Mouse (Mus musculus) heart, embryonic 11.5 days (tissue): ENCODE data around the gene Stx2. TPM values are rescaled to one million over a fixed set of nuclear protein-coding genes. Genes with fewer than 3 reads are reported as not detected.

Experiments used
- ATAC-seq: fragments of 200-750 bp; cut with Nextera tagmentation; replicated peaks from 2 replicates; pipeline ENCODE4 v1.8.0; 2017; ENCODE audit warnings: moderate library complexity; ENCODE audit not compliant: insufficient number of reproducible peaks, low FRiP score, low TSS enrichment
- H3K27ac ChIP-seq: fragments of 300-500 bp; sonication (generic); 2 replicates; pipeline ENCODE4 v1.5.1; 2014; ENCODE audit warnings: mild to moderate bottlenecking, low read depth, low read length
- H3K27me3 ChIP-seq: fragments of 300-500 bp; sonication (generic); 2 replicates; pipeline ENCODE4 v1.6.1; 2014; ENCODE audit warnings: mild to moderate bottlenecking, low read length, mixed read lengths; ENCODE audit not compliant: control insufficient read depth, insufficient read depth
- H3K36me3 ChIP-seq: fragments of 300-500 bp; sonication (generic); 2 replicates; pipeline ENCODE4 v1.6.1; 2014; ENCODE audit warnings: mild to moderate bottlenecking, low read length, moderate library complexity, mixed read lengths; ENCODE audit not compliant: control insufficient read depth, insufficient read depth
- H3K4me1 ChIP-seq: fragments of 300-500 bp; sonication (generic); 2 replicates; pipeline ENCODE4 v1.6.1; 2014; ENCODE audit warnings: low read length; ENCODE audit not compliant: control insufficient read depth, insufficient read depth
- H3K4me2 ChIP-seq: fragments of 300-500 bp; sonication (generic); 2 replicates; pipeline ENCODE4 v1.6.1; 2014; ENCODE audit warnings: mild to moderate bottlenecking, moderate library complexity
- H3K4me3 ChIP-seq: fragments of 300-500 bp; sonication (generic); 2 replicates; pipeline ENCODE4 v1.5.1; 2014; ENCODE audit warnings: low read depth, low read length
- H3K9ac ChIP-seq: fragments of 300-500 bp; sonication (generic); 2 replicates; pipeline ENCODE4 v1.6.1; 2014; ENCODE audit warnings: mild to moderate bottlenecking, low read depth, low read length, moderate library complexity
- H3K9me3 ChIP-seq: fragments of 300-500 bp; sonication (generic); replicated peaks from 2 replicates; pipeline ENCODE4 v1.6.1; 2016; ENCODE audit warnings: low read length; ENCODE audit not compliant: control insufficient read depth
- WGBS: fragments of 180-500 bp; shearing (Covaris S2); extraction: QIAGEN DNeasy Blood & Tissue Kit; methylation state at CpG from one replicate; pipeline ENCODE4 v1.1.7; 2014; ENCODE audit not compliant: insufficient replicate concordance; 5-methylcytosine and 5-hydroxymethylcytosine counted together
- polyA plus RNA-seq: library from polyadenylated mRNA; unstranded; fragments of >200 nt; fragmentation: Nextera tagmentation; extraction: Ambion mirVana; gene quantifications from 2 replicates; pipeline ENCODE4 v1.2.1, GENCODE M21; 2014

Gene Stx2
- polyA plus RNA-seq, 1 experiment from 2014 or later, result 24.2 TPM

GRCm38 (mm10) chr5:129018782-129019489 lies 10.6 kb upstream of the Stx2 start:
- WGBS, result 73% methylated on average over 13 of the region's 13 CpGs
- Histone ChIP-seq H3K4me2 (peak overlapping the region; percentile 66), H3K27me3 (no peaks in the 10 kb centered on the region), H3K27ac (peak overlapping the region; percentile 99), H3K9ac (peak overlapping the region; percentile 82), H3K4me3 (peak overlapping the region; percentile 86), H3K4me1 (peaks cover 8% of the 10 kb centered on the region; the same call in 1 of the 2 replicates), H3K36me3 (peaks cover 2% of the 10 kb centered on the region), H3K9me3 (no peaks in the 10 kb centered on the region)
- no peak for ATAC-seq

- no peak for ATAC-seq
- Histone ChIP-seq H3K9me3 (no peaks in the 10 kb centered on the region), H3K27ac (no peak overlapping the region), H3K4me1 (peaks cover 3% of the 10 kb centered on the region; the same call in 1 of the 2 replicates), H3K4me3 (no peak overlapping the region), H3K9ac (no peak overlapping the region), H3K4me2 (no peak overlapping the region), H3K36me3 (no peaks in the 10 kb centered on the region; the same call in 1 of the 2 replicates), H3K27me3 (no peaks in the 10 kb centered on the region)
- 81% methylated on average over 3 of the region's 3 CpGs for WGBS
These were observed 8.0 kb upstream of the Stx2 start for GRCm38 (mm10) chr5:129016370-129016769.

GRCm38 (mm10) chr5:129015540-129015939 lies 7.2 kb upstream of the Stx2 start:
- H3K9ac ChIP-seq, result no peak overlapping the region
- H3K4me3 ChIP-seq, result no peak overlapping the region
- H3K27me3 ChIP-seq, result no peaks in the 10 kb centered on the region
- H3K36me3 ChIP-seq, result no peaks in the 10 kb centered on the region
- no peak for ATAC-seq
- peaks cover 3% of the 10 kb centered on the region; the same call in 1 of the 2 replicates for H3K4me1 ChIP-seq
- H3K27ac ChIP-seq, result no peak overlapping the region
- 88% methylated on average over 5 of the region's 5 CpGs for WGBS
- no peak overlapping the region for H3K4me2 ChIP-seq
- H3K9me3 ChIP-seq, result no peaks in the 10 kb centered on the region

GRCm38 (mm10) chr5:129015020-129015419 lies 6.6 kb upstream of the Stx2 start:
- H3K9me3 ChIP-seq, result no peaks in the 10 kb centered on the region
- H3K4me3 ChIP-seq, result no peak overlapping the region
- WGBS, result 67% methylated on average over 3 of the region's 3 CpGs

GRCm38 (mm10) chr5:129010937-129011336 lies 2.6 kb upstream of the Stx2 start:
- ATAC-seq, result no peak
- H3K27me3 ChIP-seq, result no peaks in the 10 kb centered on the region
- H3K4me2 ChIP-seq, result no peak overlapping the region
- no peaks in the 10 kb centered on the region for H3K36me3 ChIP-seq
- H3K9ac ChIP-seq, result no peak overlapping the region
- peaks cover 5% of the 10 kb centered on the region; the same call in 1 of the 2 replicates for H3K4me1 ChIP-seq
- H3K9me3 ChIP-seq, result no peaks in the 10 kb centered on the region
- 86% methylated on average over 2 of the region's 2 CpGs for WGBS
- H3K4me3 ChIP-seq, result no peak overlapping the region
- H3K27ac ChIP-seq, result no peak overlapping the region

More at GRCm38 (mm10) chr5:129015020-129015419, 6.6 kb upstream of the Stx2 start:
- H3K27me3 ChIP-seq, result no peaks in the 10 kb centered on the region
- no peak for ATAC-seq
- H3K9ac ChIP-seq, result no peak overlapping the region
- no peak overlapping the region for H3K27ac ChIP-seq
- no peaks in the 10 kb centered on the region for H3K36me3 ChIP-seq
- no peak overlapping the region for H3K4me2 ChIP-seq
- peaks cover 3% of the 10 kb centered on the region; the same call in 1 of the 2 replicates for H3K4me1 ChIP-seq

GRCm38 (mm10) chr5:129009577-129009976 lies 1.2 kb upstream of the Stx2 start:
- Histone ChIP-seq H3K27me3 (no peaks in the 10 kb centered on the region), H3K4me1 (peaks cover 5% of the 10 kb centered on the region; the same call in 1 of the 2 replicates), H3K27ac (no peak overlapping the region), H3K9me3 (no peaks in the 10 kb centered on the region), H3K36me3 (no peaks in the 10 kb centered on the region), H3K4me2 (no peak overlapping the region), H3K4me3 (no peak overlapping the region), H3K9ac (no peak overlapping the region)
- no peak for ATAC-seq
- WGBS, result 73% methylated on average over 3 of the region's 3 CpGs

GRCm38 (mm10) chr5:129008008-129008407 lies 366 bp downstream of the Stx2 start:
- Histone ChIP-seq H3K27me3 (no peaks in the 10 kb centered on the region), H3K9me3 (no peaks in the 10 kb centered on the region), H3K4me2 (peak overlapping the region; percentile 89), H3K36me3 (no peaks in the 10 kb centered on the region), H3K27ac (peak overlapping the region; percentile 54; the same call in 1 of the 2 replicates), H3K9ac (peak overlapping the region; percentile 77), H3K4me1 (peaks cover 7% of the 10 kb centered on the region), H3K4me3 (peak overlapping the region; percentile 71)
- ATAC-seq, result no peak; the same call in none of the 2 replicates
- under 1% methylated on average over 18 of the region's 18 CpGs for WGBS

- no peaks in the 10 kb centered on the region for H3K27me3 ChIP-seq
- H3K4me1 ChIP-seq, result peaks cover 13% of the 10 kb centered on the region
- peak overlapping the region; percentile 77 for H3K9ac ChIP-seq
- no peaks in the 10 kb centered on the region for H3K9me3 ChIP-seq
- WGBS, result 47% methylated on average over 14 of the region's 14 CpGs
- H3K27ac ChIP-seq, result peak overlapping the region; percentile 54; the same call in 1 of the 2 replicates
- no peaks in the 10 kb centered on the region for H3K36me3 ChIP-seq
- ATAC-seq, result peak; percentile 47
- peak overlapping the region; percentile 89 for H3K4me2 ChIP-seq
- peak overlapping the region; percentile 71 for H3K4me3 ChIP-seq
These were observed 1.0 kb downstream of the Stx2 start for GRCm38 (mm10) chr5:129007105-129007957.
